26 mouse cellular contexts compared by ENCODE assay signal in the genomic region with DNA sequence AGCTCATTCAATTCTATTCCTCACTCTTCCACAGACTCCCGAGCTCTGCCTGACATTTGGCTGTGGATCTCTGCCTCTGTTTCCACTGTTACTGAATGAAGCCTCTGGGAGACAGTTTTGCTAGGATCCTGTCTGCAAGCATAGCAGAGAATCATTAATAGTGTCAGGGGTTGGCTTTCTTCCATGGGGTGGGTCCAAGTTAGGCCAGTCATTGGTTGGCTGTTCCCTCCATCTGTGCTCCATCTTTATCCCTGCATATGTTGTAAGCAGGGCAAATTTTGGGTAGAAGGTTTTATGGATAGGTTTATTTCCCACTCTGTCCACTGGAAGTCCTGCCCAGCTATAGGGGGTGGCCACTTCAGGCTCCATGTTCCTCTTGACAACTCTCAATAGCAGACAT.
"Had no signal": no experiment of that assay in that cellular context is flagged by ENCODE, and none has a peak within 500 bp of the region (broad histone marks: within the 10 kb centered on the region; RNA-seq: fewer than 3 reads in every experiment).

No protein-coding gene starts in this region.

- H3K9me3 ChIP-seq: heart, embryonic 13.5 days; heart, embryonic 15.5 days; hindbrain, embryonic 13.5 days; hindbrain, embryonic 15.5 days; kidney, embryonic 15.5 days; limb, embryonic 10.5 days; limb, embryonic 12.5 days; liver, embryonic 13.5 days had no signal

- H3K4me3 ChIP-seq: heart, embryonic 13.5 days; heart, embryonic 15.5 days; hindbrain, embryonic 13.5 days; hindbrain, embryonic 15.5 days; kidney, embryonic 15.5 days; limb, embryonic 10.5 days; limb, embryonic 12.5 days; liver, embryonic 13.5 days had no signal

- H3K27me3 ChIP-seq: heart, embryonic 13.5 days; heart, embryonic 15.5 days; hindbrain, embryonic 13.5 days; hindbrain, embryonic 15.5 days; kidney, embryonic 15.5 days; limb, embryonic 12.5 days; liver, embryonic 13.5 days had no signal

- H3K36me3 ChIP-seq: heart, embryonic 13.5 days; heart, embryonic 15.5 days; hindbrain, embryonic 13.5 days; hindbrain, embryonic 15.5 days; kidney, embryonic 15.5 days; limb, embryonic 10.5 days; limb, embryonic 12.5 days; liver, embryonic 13.5 days had no signal

- H3K4me1 ChIP-seq: heart, embryonic 15.5 days; hindbrain, embryonic 13.5 days; hindbrain, embryonic 15.5 days; kidney, embryonic 15.5 days; limb, embryonic 10.5 days; liver, embryonic 13.5 days had no signal

- H3K4me2 ChIP-seq: heart, embryonic 11.5 days; heart, embryonic 13.5 days; heart, embryonic 15.5 days; hindbrain, embryonic 13.5 days; hindbrain, embryonic 15.5 days; kidney, embryonic 15.5 days; limb, embryonic 12.5 days; liver, embryonic 11.5 days; liver, embryonic 13.5 days had no signal

- ATAC-seq: hindbrain, postnatal 0 days; intestine, embryonic 16.5 days had no signal

- DNase-seq: gastrocnemius, postnatal 14 days; gastrocnemius, postnatal 36 days; heart, adult 18-20 months; heart, postnatal 14 days; heart, postnatal 36 days; kidney, adult 11 months; kidney, adult 2 months; kidney, adult 9 months; kidney, postnatal 14 days; kidney, postnatal 36 days; layer of hippocampus, adult 9-11 months; layer of hippocampus, postnatal 36 days; liver; liver, embryonic 13.5 days had no signal

- H3K9ac ChIP-seq: heart, embryonic 13.5 days; heart, embryonic 15.5 days; hindbrain, embryonic 13.5 days; hindbrain, embryonic 15.5 days; kidney, embryonic 15.5 days; limb, embryonic 12.5 days; liver, embryonic 13.5 days had no signal

- H3K27ac ChIP-seq: heart, embryonic 13.5 days; heart, embryonic 15.5 days; hindbrain, embryonic 13.5 days; hindbrain, embryonic 15.5 days; hindbrain, postnatal 0 days; kidney, embryonic 15.5 days; kidney, postnatal 0 days; limb, embryonic 10.5 days; limb, embryonic 12.5 days; liver, embryonic 13.5 days had no signal
